Mouse (Mus musculus): ENCODE data around the gene Tecr. TPM values are rescaled to one million over a fixed set of nuclear protein-coding genes. Genes with fewer than 3 reads are reported as not detected.

The Tecr gene
- polyA plus RNA-seq, 1 experiment from 2014 or later = 445 TPM

GRCm38 (mm10) chr8:83579676-83580075 lies 28.1 kb downstream of the Tecr start:
- H3K36me3 ChIP-seq = peaks cover 11% of the 10 kb centered on the region
- H3K27ac ChIP-seq (ENCODE audit: poor library complexity, severe bottlenecking) = peak overlapping the region; percentile 95
- WGBS = 85% methylated on average over 8 of the region's 8 CpGs
- no peak overlapping the region for H3K4me3 ChIP-seq
- peak overlapping the region; percentile 61 for H3K9ac ChIP-seq
- no peaks in the 10 kb centered on the region for H3K9me3 ChIP-seq (replicated peaks)
- ATAC-seq (ENCODE audit: insufficient number of reproducible peaks, low FRiP score) = no peak
- H3K4me1 ChIP-seq (replicated peaks) = peaks cover 64% of the 10 kb centered on the region
- no peaks in the 10 kb centered on the region for H3K27me3 ChIP-seq (replicated peaks)
- no peak overlapping the region for H3K4me2 ChIP-seq

GRCm38 (mm10) chr8:83578131-83579055 lies 29.4 kb downstream of the Tecr start:
- ATAC-seq (ENCODE audit: insufficient number of reproducible peaks, low FRiP score) = no peak; the same call in 1 of the 2 replicates
- H3K9me3 ChIP-seq (replicated peaks) = no peaks in the 10 kb centered on the region
- H3K36me3 ChIP-seq = peaks cover 3% of the 10 kb centered on the region
- H3K4me3 ChIP-seq = no peak overlapping the region
- WGBS = 50% methylated on average over 17 of the region's 17 CpGs
- peaks cover 77% of the 10 kb centered on the region for H3K4me1 ChIP-seq (replicated peaks)
- peak overlapping the region; percentile 61 for H3K9ac ChIP-seq
- peak overlapping the region; percentile 95 for H3K27ac ChIP-seq (ENCODE audit: poor library complexity, severe bottlenecking)
- H3K4me2 ChIP-seq = peak overlapping the region; percentile 30; the same call in 1 of the 2 replicates
- H3K27me3 ChIP-seq (replicated peaks) = no peaks in the 10 kb centered on the region

DNA sequence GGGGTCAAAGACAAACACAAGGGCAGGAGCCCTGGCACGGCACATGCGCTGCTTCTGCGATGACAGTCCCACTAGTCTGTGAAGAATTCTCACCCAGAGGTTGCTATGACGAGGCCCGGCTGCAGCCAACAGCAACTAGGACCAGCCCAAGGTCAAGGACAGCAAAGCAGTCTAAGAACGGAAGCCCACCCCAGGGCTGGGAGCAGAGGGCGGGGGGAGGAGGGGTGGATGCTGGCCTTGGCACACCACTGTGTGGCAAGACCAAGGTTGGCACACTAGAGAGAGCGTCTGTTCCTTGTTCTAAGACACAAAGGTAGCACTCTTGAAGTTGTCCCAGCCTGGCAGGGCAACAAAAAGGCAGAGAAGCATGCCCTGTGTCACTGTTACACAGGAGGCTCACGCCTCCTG lies 30.4 kb downstream of the Tecr start:
- Histone ChIP-seq H3K9ac (peak overlapping the region; percentile 62), H3K27ac (ENCODE audit: poor library complexity, severe bottlenecking) (peak overlapping the region; percentile 95), H3K36me3 (peaks cover 13% of the 10 kb centered on the region), H3K27me3 (replicated peaks) (no peaks in the 10 kb centered on the region), H3K4me2 (peak overlapping the region; percentile 41; the same call in 1 of the 2 replicates), H3K9me3 (replicated peaks) (no peaks in the 10 kb centered on the region), H3K4me3 (no peak overlapping the region), H3K4me1 (replicated peaks) (peaks cover 81% of the 10 kb centered on the region)
- WGBS = 36% methylated on average over 9 of the region's 9 CpGs
- no peak; the same call in 1 of the 2 replicates for ATAC-seq (ENCODE audit: insufficient number of reproducible peaks, low FRiP score)

DNA sequence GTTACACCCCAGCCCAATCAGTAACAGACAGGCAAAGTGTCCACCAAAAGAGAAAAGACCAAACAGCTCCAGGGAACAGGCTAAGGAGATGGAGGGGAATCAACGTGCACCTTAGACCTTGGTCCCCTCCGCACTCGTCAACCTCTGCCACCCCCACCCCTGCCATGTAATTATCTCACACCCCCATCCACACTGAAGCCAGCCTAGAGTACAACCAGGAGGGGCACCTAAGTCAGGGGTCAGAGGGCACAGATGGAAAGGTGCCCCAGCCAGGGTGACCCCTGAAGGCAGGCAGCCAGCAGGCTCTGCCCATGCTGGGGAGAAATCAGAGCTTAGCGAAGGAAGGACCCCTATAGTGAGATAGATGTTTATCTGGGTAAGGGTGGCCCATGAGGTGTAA lies 30.9 kb downstream of the Tecr start:
- Histone ChIP-seq H3K4me2 (peak overlapping the region; percentile 41), H3K9ac (peak overlapping the region; percentile 62), H3K36me3 (peaks cover 17% of the 10 kb centered on the region), H3K27me3 (replicated peaks) (no peaks in the 10 kb centered on the region), H3K27ac (ENCODE audit: poor library complexity, severe bottlenecking) (peak overlapping the region; percentile 95), H3K9me3 (replicated peaks) (no peaks in the 10 kb centered on the region), H3K4me1 (replicated peaks) (peaks cover 81% of the 10 kb centered on the region), H3K4me3 (no peak overlapping the region)
- 64% methylated on average over 4 of the region's 4 CpGs for WGBS
- ATAC-seq (ENCODE audit: insufficient number of reproducible peaks, low FRiP score) = no peak

DNA sequence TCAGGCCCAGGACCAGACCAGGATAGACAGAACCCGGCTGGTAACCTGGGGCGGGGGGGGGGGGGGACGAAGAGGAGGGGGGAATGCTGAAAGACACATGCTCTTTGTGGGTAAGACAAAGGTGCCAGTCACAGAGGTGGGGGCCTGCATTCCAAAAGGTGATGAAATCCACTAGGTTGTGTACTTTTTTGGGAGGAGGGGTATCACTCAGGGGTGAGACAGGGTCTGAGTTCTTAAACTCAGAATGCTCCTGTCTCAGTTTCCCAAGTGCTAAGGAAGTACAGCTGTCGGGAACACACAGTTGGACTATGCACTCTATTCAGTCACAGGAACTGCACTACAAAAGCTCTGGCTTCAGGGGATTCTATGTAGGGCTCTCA lies 31.3 kb downstream of the Tecr start:
- Histone ChIP-seq H3K9me3 (replicated peaks) (no peaks in the 10 kb centered on the region), H3K36me3 (peaks cover 22% of the 10 kb centered on the region), H3K9ac (peak overlapping the region; percentile 62), H3K27ac (ENCODE audit: poor library complexity, severe bottlenecking) (peak overlapping the region; percentile 95), H3K4me1 (replicated peaks) (peaks cover 79% of the 10 kb centered on the region), H3K4me2 (peak overlapping the region; percentile 41), H3K4me3 (0 out of 2 replicates have a peak overlapping the region, but pooled peaks have one; percentile 4), H3K27me3 (replicated peaks) (no peaks in the 10 kb centered on the region)
- ATAC-seq (ENCODE audit: insufficient number of reproducible peaks, low FRiP score) = no peak
- WGBS = 27% methylated on average over 2 of the region's 4 CpGs

- 0 out of 2 replicates have a peak overlapping the region, but pooled peaks have one; percentile 4 for H3K4me3 ChIP-seq
- H3K9ac ChIP-seq = peak overlapping the region; percentile 62
- peak overlapping the region; percentile 41 for H3K4me2 ChIP-seq
- peaks cover 27% of the 10 kb centered on the region for H3K36me3 ChIP-seq
- no peaks in the 10 kb centered on the region for H3K9me3 ChIP-seq (replicated peaks)
- 54% methylated on average over 17 of the region's 17 CpGs for WGBS
- peak overlapping the region; percentile 95 for H3K27ac ChIP-seq (ENCODE audit: poor library complexity, severe bottlenecking)
- H3K4me1 ChIP-seq (replicated peaks) = peaks cover 72% of the 10 kb centered on the region
- H3K27me3 ChIP-seq (replicated peaks) = no peaks in the 10 kb centered on the region
- peak; percentile 29; the same call in 1 of the 2 replicates for ATAC-seq (ENCODE audit: insufficient number of reproducible peaks, low FRiP score)
These were observed 31.9 kb downstream of the Tecr start for GRCm38 (mm10) chr8:83575561-83576515.

DNA sequence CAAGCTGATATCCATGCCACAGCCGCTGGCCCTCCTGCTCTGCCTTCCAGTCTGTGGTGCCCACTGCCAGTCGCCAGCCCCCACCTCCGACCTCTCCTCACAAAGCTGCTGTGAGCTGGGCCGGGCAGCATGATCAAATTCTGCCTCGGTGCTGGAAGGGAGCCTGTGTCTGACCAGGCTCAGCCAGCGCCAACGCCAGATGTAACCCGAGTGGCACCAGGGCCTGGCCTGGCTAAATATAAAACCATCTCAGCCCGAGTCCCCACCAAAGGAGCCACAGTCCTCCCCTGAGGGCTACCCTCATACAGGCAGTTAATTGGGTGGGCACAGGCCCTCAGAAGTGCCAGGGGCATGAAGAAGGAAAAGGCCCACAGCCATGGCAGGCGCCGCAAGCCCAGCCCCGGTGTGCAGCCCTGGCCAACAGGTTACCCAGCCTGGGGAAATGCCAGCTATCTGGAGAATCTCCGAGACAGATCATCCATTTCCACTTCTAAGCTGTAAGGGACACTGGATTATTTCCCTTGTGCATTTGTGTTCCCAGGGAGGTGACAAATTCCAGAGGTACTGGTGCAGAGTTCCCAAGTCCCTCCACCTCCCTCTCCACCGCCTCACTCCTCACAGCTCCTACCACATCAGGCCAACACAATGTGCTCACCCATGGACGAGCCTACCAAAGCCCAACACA lies 33.0 kb downstream of the Tecr start:
- Histone ChIP-seq H3K27me3 (replicated peaks) (no peaks in the 10 kb centered on the region), H3K9ac (no peak overlapping the region; the same call in 1 of the 2 replicates), H3K36me3 (peaks cover 38% of the 10 kb centered on the region), H3K9me3 (replicated peaks) (no peaks in the 10 kb centered on the region), H3K4me1 (replicated peaks) (peaks cover 66% of the 10 kb centered on the region), H3K4me2 (no peak overlapping the region), H3K4me3 (no peak overlapping the region), H3K27ac (ENCODE audit: poor library complexity, severe bottlenecking) (peak overlapping the region; percentile 95)
- ATAC-seq (ENCODE audit: insufficient number of reproducible peaks, low FRiP score) = no peak
- 74% methylated on average over 15 of the region's 15 CpGs for WGBS

DNA sequence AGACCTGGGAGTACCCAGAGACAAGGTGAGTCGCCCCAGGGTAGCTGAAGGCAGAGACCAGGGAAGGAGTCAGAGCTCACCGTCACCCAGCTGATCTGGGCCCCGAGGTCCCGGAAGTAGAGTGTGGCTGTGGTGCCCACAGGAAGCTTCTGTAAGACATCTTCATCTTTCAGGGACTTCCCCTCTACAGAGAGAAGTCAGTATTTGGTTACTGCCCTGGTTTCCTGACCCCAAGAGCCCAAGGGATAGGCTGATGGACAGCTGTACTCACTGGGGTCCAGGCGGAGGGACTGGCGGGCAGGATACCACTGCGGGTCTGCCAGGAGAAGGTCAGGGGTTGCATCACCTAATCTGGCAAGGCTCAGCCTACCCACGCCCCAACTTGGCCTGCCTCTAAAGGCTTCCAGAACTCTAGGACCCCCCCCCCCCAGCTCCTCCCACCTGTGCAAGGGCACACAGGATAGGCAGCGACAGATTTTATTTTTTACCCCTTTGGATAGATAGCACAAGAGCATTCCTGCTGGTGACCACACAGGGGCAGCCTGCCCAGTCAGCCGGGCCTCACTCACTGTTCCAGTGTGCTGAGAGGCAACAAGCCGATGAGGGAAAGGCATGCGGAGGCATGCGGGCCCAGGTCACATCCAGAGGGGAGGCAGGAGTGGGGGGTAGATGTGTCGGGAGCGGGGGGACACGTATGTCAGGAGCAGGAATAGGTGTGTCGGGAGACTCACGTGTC lies 34.5 kb downstream of the Tecr start:
- peak overlapping the region; percentile 95; the same call in 1 of the 2 replicates for H3K27ac ChIP-seq (ENCODE audit: poor library complexity, severe bottlenecking)
- no peak for ATAC-seq (ENCODE audit: insufficient number of reproducible peaks, low FRiP score)

GRCm38 (mm10) chr8:83572246-83572812 lies 35.4 kb downstream of the Tecr start:
- Histone ChIP-seq H3K4me3 (no peak overlapping the region), H3K4me1 (replicated peaks) (peaks cover 62% of the 10 kb centered on the region), H3K9ac (no peak overlapping the region), H3K27me3 (replicated peaks) (no peaks in the 10 kb centered on the region), H3K36me3 (peaks cover 50% of the 10 kb centered on the region), H3K9me3 (replicated peaks) (no peaks in the 10 kb centered on the region), H3K4me2 (no peak overlapping the region), H3K27ac (ENCODE audit: poor library complexity, severe bottlenecking) (no peak overlapping the region)
- no peak for ATAC-seq (ENCODE audit: insufficient number of reproducible peaks, low FRiP score)
- 82% methylated on average over 5 of the region's 5 CpGs for WGBS

More for the DNA sequence above, 34.5 kb downstream of the Tecr start:
- H3K27me3 ChIP-seq (replicated peaks) = no peaks in the 10 kb centered on the region
- no peak overlapping the region for H3K4me3 ChIP-seq
- H3K4me2 ChIP-seq = no peak overlapping the region
- 74% methylated on average over 17 of the region's 18 CpGs for WGBS
- H3K9ac ChIP-seq = 0 out of 2 replicates have a peak overlapping the region, but pooled peaks have one; percentile 15
- H3K4me1 ChIP-seq (replicated peaks) = peaks cover 60% of the 10 kb centered on the region
- H3K36me3 ChIP-seq = peaks cover 50% of the 10 kb centered on the region
- H3K9me3 ChIP-seq (replicated peaks) = no peaks in the 10 kb centered on the region
